Mouse (Mus musculus): ENCODE results near the gene Ophn1. TPM values are rescaled to one million over a fixed set of nuclear protein-coding genes. Genes with fewer than 3 reads are reported as not detected.

Ophn1 gene
- polyA plus RNA-seq, 1 experiment from 2014 or later: 12.6 TPM

DNA sequence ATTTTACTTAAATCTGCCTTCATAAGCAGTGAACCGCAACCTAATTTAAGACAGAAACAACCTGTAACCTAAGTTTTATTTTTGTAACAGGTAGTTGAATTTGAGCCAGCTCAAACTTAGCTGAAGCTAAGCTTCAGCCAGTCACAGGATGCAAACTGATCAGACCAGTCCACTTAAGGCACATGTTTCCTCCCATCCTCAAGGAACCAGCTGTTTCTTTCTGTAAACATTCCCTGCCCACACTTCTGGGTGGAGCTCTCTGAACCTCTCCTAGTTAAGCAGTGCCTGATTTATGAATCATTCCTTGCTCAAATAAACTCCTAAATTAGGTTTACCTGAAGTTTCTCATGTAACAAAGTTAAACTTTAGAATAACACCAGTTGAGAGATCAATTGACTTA lies 54.8 kb downstream of the Ophn1 start:
- in situ Hi-C loops (cut with MboI; ENCODE audit: low pct_unique_long_range_greater_than_20kb): no loop called here
- ChIA-PET POLR2A (no interaction called here), CTCF (no interaction called here)
- H3K27me3 ChIP-seq: peaks cover 19% of the 10 kb centered on the region
- ATAC-seq (no peak), DNase-seq (ENCODE audit: low read depth, low spot score) (no peak)
- TF ChIP-seq CTCF (IDR thresholded peaks at IDR 0.05): no peak

DNA sequence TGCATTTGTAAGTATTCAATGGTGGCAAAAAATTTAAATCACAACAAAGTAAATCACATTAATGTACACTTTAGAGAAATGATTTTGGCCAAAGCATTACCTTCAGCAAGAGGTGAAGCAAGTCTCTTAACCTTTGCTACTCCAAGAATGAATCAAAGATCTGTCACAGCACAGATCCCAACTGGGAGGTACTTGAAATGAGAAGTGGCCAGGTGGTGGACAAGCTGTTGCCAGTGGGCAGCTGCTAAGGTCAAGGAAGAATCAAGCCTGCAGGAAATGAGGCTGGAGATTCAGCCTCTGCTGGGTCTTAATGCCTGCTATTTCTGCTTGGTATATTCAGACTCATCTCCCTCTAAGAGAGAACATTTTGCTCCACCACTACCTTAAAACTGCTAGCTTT lies 87.0 kb downstream of the Ophn1 start:
- in situ Hi-C loops (cut with MboI; ENCODE audit: low pct_unique_long_range_greater_than_20kb): no loop called here
- H3K27me3 ChIP-seq: peaks cover 18% of the 10 kb centered on the region
- DNase-seq (ENCODE audit: low read depth, low spot score) (no peak), ATAC-seq (no peak)
- ChIA-PET CTCF (interaction anchor here (1.2 kb wide), 1 partner anchor 116 kb away, joined by 3 read pairs; no protein-coding TSS in a partner anchor), POLR2A (no interaction called here)
- no peak for TF ChIP-seq CTCF (IDR thresholded peaks at IDR 0.05)

DNA sequence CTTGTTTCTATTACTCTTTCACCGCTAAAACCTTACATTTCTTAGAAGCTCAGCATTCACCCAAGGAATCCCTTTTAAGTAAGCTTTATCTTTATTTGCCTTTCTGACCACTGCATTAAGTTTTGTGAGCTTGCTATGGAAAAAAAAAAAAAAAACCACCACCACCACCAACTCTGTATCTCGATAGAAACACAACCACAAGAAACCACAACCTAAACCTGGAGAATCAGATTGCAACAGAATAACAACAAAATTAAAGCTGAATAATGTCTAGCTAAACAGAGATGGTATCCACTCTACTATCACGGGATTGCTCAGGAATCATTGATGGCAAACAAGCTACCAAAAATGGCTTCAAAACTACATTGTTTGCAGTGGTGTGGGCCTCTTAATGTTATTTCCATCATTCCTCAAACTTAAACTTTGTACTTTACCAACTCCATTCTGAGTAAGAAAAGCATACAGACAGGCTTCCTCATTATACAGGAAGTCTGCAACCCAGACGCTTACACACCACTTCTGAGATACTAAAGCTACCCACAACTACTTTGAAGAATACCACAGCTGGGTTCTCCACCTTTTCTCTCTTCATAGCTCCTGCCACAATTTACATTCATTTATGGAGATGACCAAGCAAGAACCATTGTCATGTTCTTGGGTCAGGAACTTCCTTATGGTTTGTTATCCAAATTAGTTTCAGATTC lies 116.4 kb downstream of the Ophn1 start:
- peaks cover 16% of the 10 kb centered on the region for H3K27me3 ChIP-seq
- ChIA-PET CTCF (no interaction called here), POLR2A (no interaction called here)
- DNase-seq (ENCODE audit: low read depth, low spot score) (no peak), ATAC-seq (no peak)
- TF ChIP-seq CTCF (IDR thresholded peaks at IDR 0.05): no peak
- in situ Hi-C loops (cut with MboI; ENCODE audit: low pct_unique_long_range_greater_than_20kb): no loop called here

DNA sequence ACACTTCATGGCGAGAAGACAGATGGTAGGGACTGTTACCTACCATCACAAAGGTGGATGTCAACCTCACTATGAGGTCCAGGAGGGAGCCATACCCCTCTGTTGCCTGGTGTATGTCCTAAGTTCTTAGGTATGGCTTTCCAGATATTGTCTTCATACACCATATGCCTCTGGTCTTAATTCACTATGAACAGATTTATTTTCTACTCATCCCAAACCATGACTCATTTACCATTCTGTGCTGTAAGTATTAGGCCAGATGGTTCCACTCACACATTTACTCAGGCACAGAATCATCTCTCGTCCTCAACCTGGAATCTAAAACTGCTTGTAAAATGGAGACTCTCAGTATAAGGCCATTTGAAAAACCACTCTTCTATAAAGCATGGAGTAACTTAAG lies 135.7 kb downstream of the Ophn1 start:
- H3K27me3 ChIP-seq: peaks cover 16% of the 10 kb centered on the region
- CTCF ChIA-PET: no interaction called here
- no peak for TF ChIP-seq CTCF (IDR thresholded peaks at IDR 0.05)
- no peak for DNase-seq (ENCODE audit: low read depth, low spot score)
- ATAC-seq: no peak
- in situ Hi-C loops (cut with MboI; ENCODE audit: low pct_unique_long_range_greater_than_20kb): no loop called here
- POLR2A ChIA-PET: no interaction called here

DNA sequence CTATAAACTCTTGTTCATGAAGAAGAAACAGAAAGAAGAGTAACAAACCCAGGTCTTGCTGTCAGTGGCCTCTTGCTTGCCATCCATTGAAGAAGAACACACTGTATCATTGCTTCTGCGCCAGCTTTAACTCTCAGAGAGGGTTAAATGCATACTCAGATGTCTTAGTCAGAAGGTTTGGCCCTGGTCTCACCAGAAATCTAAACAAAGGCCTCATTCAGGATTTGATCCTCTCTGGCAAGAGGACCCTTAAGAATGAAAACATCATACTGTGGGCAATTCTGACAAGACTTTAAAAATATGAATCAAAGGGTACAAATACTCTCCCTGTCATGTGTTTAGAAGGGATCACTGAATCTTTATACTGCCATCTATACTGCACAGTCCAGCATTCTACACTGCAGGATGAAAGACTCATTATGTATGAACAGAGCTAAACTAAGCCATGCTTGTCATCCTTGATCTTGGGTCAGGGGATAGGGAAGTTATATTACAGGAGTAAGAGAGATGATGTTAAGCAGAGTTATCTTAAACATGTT lies 139.5 kb downstream of the Ophn1 start:
- CTCF ChIA-PET: no interaction called here
- no peak for TF ChIP-seq CTCF (IDR thresholded peaks at IDR 0.05)
- peaks cover 36% of the 10 kb centered on the region for H3K27me3 ChIP-seq
- ATAC-seq (no peak), DNase-seq (ENCODE audit: low read depth, low spot score) (no peak)
- in situ Hi-C loops (cut with MboI; ENCODE audit: low pct_unique_long_range_greater_than_20kb): no loop called here
- POLR2A ChIA-PET: no interaction called here

DNA sequence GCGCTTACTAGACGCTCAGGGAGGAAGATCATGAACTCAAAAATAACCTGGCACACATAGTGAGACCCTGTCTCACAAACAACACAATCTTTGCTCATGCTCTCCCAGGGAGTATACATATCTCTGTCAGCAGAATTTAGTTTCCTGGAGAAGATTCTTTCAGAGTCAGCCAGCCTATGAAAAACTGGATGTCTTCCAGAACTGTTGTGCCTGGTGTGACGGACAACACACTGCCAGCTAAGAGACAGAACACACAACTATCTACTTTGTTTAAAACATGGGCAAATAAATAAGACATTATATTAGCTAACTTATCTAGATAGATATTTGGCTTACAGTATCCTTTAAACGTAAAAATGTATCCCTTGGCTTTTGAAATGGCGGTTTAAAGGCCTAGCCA lies 154.1 kb downstream of the Ophn1 start:
- TF ChIP-seq CTCF (IDR thresholded peaks at IDR 0.05): no peak
- peaks cover 38% of the 10 kb centered on the region for H3K27me3 ChIP-seq
- ATAC-seq: no peak
- no peak for DNase-seq (ENCODE audit: low read depth, low spot score)
- ChIA-PET CTCF (interaction anchor here (2.3 kb wide), 1 partner anchor 13 kb away, joined by 8 read pairs; no protein-coding TSS in a partner anchor), POLR2A (no interaction called here)
- in situ Hi-C loops (cut with MboI; ENCODE audit: low pct_unique_long_range_greater_than_20kb): no loop called here

DNA sequence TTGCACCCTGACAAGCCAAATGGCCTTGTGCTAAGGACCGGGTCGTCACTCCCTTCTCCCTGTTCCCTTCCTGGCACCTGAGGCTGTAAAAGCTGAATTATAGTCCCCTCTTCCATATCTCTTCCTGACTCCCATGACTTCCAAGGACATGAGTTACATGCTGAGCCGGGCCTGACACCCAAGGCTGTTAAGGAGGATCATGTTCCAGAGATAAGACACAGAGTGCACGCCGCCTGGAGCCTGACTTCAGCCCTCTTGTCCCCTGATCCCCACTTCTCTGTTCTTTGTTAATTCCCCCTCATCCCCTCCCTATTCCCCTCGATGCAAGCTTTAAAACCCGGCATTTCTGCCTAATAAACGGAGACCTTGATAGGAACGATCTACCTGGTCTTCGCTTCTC lies 167.8 kb downstream of the Ophn1 start:
- in situ Hi-C loops (cut with MboI; ENCODE audit: low pct_unique_long_range_greater_than_20kb): no loop called here
- ATAC-seq (no peak), DNase-seq (ENCODE audit: low read depth, low spot score) (no peak)
- H3K27me3 ChIP-seq: peaks cover 8% of the 10 kb centered on the region
- CTCF ChIA-PET: no interaction called here
- POLR2A ChIA-PET: no interaction called here
- TF ChIP-seq CTCF (IDR thresholded peaks at IDR 0.05): no peak

DNA sequence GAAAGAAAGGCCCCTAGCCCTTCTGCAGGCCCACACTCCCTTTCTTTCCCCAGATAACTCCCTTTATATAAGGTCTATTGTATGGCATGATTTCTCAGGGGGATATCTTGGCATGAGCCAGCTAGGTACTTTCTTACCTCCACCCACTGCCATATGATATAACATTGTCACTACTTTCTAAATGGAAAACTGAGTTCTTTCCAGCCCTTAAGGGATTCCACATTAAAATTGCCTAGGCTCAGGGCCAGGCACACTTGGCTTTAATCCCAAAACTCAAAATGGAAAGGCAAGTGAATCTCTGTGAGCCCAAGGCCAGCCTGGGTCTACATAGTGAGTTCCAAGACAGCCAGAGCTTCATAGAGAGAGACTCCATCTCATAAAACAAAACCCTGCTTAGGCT lies 183.1 kb downstream of the Ophn1 start:
- peaks cover 28% of the 10 kb centered on the region for H3K27me3 ChIP-seq
- in situ Hi-C loops (cut with MboI; ENCODE audit: low pct_unique_long_range_greater_than_20kb): no loop called here
- ATAC-seq: no peak
- no peak for DNase-seq (ENCODE audit: low read depth, low spot score)
- POLR2A ChIA-PET: no interaction called here
- CTCF ChIA-PET: no interaction called here
- no peak for TF ChIP-seq CTCF (IDR thresholded peaks at IDR 0.05)

DNA sequence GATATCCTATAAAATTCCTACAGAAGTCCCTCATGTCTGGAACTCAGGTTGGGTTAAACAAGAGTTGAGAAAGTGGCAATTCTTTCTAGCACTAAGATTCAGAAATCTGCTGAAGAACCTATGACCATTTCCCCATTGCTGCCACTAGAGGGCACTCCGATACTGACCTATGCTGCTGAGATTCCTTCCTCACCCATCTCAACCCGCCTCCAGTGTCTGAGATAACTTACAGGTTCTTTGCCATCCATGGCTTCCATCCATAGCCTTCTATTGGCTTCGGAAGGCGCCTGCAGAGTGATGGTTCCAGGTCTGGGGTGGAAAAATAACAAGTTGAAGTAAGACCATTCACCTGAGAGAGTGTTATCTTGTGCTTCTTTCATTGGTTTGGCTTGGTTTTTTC lies 189.2 kb downstream of the Ophn1 start:
- in situ Hi-C loops (cut with MboI; ENCODE audit: low pct_unique_long_range_greater_than_20kb): loop anchor here (5.0 kb wide), 1 partner anchor 226 kb away; no protein-coding TSS in a partner anchor
- ChIA-PET POLR2A (no interaction called here), CTCF (interaction anchor here (0.9 to 1.1 kb wide), 4 partner anchors 213 to 235 kb away, joined by 3 to 10 read pairs (median 3); no protein-coding TSS in a partner anchor)
- peak; percentile 85 for TF ChIP-seq CTCF (IDR thresholded peaks at IDR 0.05)
- DNase-seq (ENCODE audit: low read depth, low spot score) (no peak), ATAC-seq (no peak)
- peaks cover 18% of the 10 kb centered on the region for H3K27me3 ChIP-seq

DNA sequence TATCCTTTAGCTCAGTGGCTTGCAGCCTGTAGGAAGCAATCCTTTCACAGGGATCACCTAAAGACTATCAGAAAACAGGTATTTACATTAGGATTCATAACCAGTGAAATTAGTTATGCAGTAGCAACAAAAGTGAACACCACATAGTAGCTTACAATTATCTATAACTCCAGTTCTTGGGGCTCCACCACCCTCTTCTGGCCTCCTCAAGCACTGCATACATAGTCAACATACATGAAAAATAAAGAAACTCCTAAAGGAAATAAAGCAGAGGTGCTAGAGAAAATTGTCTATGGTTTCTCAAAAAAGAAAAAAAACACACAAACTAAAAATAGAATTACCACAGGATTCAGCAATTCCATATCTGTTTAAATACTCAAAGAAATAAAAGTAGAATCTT lies 208.2 kb downstream of the Ophn1 start:
- TF ChIP-seq CTCF (IDR thresholded peaks at IDR 0.05): peak; percentile 47
- POLR2A ChIA-PET: no interaction called here

DNA sequence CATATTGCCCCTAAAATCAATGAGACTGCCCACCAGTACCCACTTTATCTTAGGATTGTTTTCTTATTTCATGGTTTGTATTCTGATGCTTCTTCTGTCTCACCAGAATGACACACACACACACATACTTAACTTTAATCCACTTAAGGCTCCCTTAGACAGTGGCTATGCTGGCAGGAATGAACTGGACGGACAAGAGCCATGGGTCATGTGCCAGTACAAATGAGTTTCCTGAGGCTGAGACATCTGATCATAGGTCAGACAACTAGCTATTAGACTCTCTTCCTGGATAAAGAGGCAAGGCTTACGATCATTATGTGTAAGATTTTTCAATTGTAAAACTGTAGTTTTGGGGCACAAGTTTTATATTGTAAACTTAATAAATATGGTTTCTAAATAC lies 209.5 kb downstream of the Ophn1 start:
- CTCF ChIA-PET: no interaction called here
- TF ChIP-seq CTCF (IDR thresholded peaks at IDR 0.05): no peak
- POLR2A ChIA-PET: no interaction called here
- ATAC-seq: no peak
- H3K27me3 ChIP-seq: peaks cover 14% of the 10 kb centered on the region
- no peak for DNase-seq (ENCODE audit: low read depth, low spot score)
- in situ Hi-C loops (cut with MboI; ENCODE audit: low pct_unique_long_range_greater_than_20kb): loop anchor here (10.0 kb wide), 1 partner anchor 1246 kb away; no protein-coding TSS in a partner anchor

More for the DNA sequence above, 208.2 kb downstream of the Ophn1 start:
- DNase-seq (ENCODE audit: low read depth, low spot score) (no peak), ATAC-seq (no peak)
- CTCF ChIA-PET: interaction anchor here (1.0 to 1.8 kb wide), 2 partner anchors 11 to 21 kb away, joined by 4 to 5 read pairs; no protein-coding TSS in a partner anchor
- H3K27me3 ChIP-seq: peaks cover 18% of the 10 kb centered on the region
- in situ Hi-C loops (cut with MboI; ENCODE audit: low pct_unique_long_range_greater_than_20kb): loop anchor here (10.0 kb wide), 1 partner anchor 1248 kb away; no protein-coding TSS in a partner anchor
